Mouse (Mus musculus): Measurements from ENCODE around the gene Gapt. TPM values are rescaled to one million over a fixed set of nuclear protein-coding genes. Genes with fewer than 3 reads are reported as not detected.
A peak's percentile ranks its signal among the peaks of the same experiment; 100 is the strongest.

Gene Gapt
- polyA plus RNA-seq, 1 experiment from 2014 or later = not detected

DNA sequence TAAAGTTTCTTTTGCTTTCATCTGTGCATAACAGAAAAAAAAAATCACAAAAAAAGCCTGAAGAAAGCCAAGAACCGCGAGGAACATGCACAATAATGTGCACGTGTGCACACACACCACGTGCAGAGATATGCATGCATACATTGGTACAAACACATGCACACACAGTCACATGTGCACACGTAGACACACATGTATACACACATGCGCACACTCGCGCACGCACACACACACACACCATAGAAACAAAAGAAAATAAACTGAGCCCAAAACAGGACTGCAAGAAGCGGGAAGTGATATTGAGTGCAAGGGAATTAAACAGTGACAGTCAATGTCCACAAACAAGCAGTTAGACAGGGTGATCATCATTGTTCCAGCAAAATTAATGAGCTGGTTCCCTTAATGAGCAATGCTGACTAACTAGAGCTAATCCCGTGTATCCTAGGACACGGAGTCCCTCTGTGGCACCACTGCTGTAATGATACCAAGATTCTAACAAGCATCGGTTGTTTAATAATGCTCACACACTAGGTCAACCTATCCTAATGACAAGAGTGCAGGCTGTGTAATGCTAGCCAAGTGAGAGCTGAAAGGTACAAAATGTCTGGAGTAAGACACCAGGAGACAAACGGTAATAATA is 23.9 kb downstream of the Gapt start:
- no peaks in the 10 kb centered on the region for H3K9me3 ChIP-seq
- H3K27me3 ChIP-seq = no peaks in the 10 kb centered on the region
- ATAC-seq (replicated peaks) = peak; percentile 51; the same call in 1 of the 2 replicates
- no peak overlapping the region for H3K9ac ChIP-seq (replicated peaks)
- no peak overlapping the region for H3K4me2 ChIP-seq (replicated peaks)
- no peak overlapping the region for H3K27ac ChIP-seq (replicated peaks)
- no peak overlapping the region for H3K4me3 ChIP-seq
- WGBS = 57% methylated on average over 14 of the region's 14 CpGs
- H3K36me3 ChIP-seq = no peaks in the 10 kb centered on the region
- no peaks in the 10 kb centered on the region for H3K4me1 ChIP-seq

DNA sequence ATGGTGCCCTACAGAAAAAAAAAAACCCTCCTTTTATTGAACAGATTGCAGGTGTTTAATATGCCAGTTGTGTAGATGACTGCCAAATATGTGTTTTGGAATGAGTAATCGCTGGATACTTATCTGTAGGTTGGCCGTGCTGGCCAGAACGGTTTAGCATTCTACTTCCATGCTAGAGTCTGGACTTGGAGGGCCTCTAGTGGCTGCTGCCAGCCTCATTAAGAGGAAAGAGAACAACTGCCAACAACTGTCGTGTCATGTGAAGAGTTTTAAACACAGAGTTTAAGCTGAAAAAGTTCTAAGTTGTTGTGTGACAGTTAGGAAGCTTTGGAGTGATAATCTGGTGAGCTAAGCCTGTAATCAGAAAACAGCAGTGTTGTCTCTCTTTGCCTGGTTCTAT is 38.3 kb downstream of the Gapt start:
- ATAC-seq (replicated peaks) = no peak

DNA sequence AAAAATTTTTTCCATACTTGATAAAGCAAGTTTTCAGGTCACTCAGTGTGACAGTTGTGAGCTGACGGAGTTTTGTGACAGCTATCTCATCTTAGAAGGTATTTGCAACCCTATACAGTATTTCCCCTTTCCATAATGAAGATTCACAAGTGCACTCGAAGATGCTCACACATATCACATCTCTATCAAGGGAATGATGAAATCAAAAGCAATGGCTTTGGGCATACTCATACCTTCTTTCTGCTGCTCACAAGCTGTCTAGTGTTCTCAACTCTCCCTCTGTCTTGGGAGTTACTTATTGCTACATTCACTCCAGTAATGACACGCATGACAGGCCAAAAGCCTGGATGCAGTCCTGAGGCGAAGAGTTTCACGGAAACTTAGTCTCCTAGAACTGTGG is 49.8 kb downstream of the Gapt start:
- Histone ChIP-seq H3K27ac (replicated peaks) (no peak overlapping the region), H3K4me3 (no peak overlapping the region), H3K9me3 (no peaks in the 10 kb centered on the region), H3K4me2 (replicated peaks) (no peak overlapping the region), H3K36me3 (no peaks in the 10 kb centered on the region), H3K4me1 (no peaks in the 10 kb centered on the region), H3K27me3 (no peaks in the 10 kb centered on the region), H3K9ac (replicated peaks) (no peak overlapping the region)
- ATAC-seq (replicated peaks) = no peak
- 88% methylated on average over 5 of the region's 5 CpGs for WGBS

More for the DNA sequence above, 38.3 kb downstream of the Gapt start:
- no peak overlapping the region for H3K4me2 ChIP-seq (replicated peaks)
- H3K4me3 ChIP-seq = no peak overlapping the region
- H3K27me3 ChIP-seq = no peaks in the 10 kb centered on the region
- H3K9me3 ChIP-seq = no peaks in the 10 kb centered on the region
- H3K27ac ChIP-seq (replicated peaks) = no peak overlapping the region
- no peaks in the 10 kb centered on the region for H3K4me1 ChIP-seq
- H3K9ac ChIP-seq (replicated peaks) = no peak overlapping the region
- 60% methylated on average over 4 of the region's 4 CpGs for WGBS
- H3K36me3 ChIP-seq = no peaks in the 10 kb centered on the region

Other genes with a start within 250 kb of the Gapt start
- 122 and 128 TPM in 2 replicates for gene Rab3c, start 76.2 kb downstream of the Gapt start, polyA plus RNA-seq (2015; fragmentation: Nextera tagmentation; extraction: Ambion mirVana)
- 177 and 183 TPM in 2 replicates for gene Plk2, start 37.8 kb upstream of the Gapt start, polyA plus RNA-seq (2015; fragmentation: Nextera tagmentation; extraction: Ambion mirVana)